Mouse (Mus musculus): Measurements from ENCODE around the gene Fuz. TPM values are rescaled to one million over a fixed set of nuclear protein-coding genes. Genes with fewer than 3 reads are reported as not detected.
A peak's percentile ranks its signal among the peaks of the same experiment; 100 is the strongest.

Fuz gene
- total RNA-seq, 2 experiments from 2014 or later: 1.3 to 4.3 TPM

GRCm38 (mm10) chr7:44884637-44885036 lies 11.2 kb upstream of the Fuz start:
- ATAC-seq (replicated peaks; ENCODE audit: low FRiP score, poor library complexity, severe bottlenecking): no peak

GRCm38 (mm10) chr7:44886964-44887363 lies 8.9 kb upstream of the Fuz start:
- no peak for ATAC-seq (replicated peaks; ENCODE audit: low FRiP score, poor library complexity, severe bottlenecking)

DNA sequence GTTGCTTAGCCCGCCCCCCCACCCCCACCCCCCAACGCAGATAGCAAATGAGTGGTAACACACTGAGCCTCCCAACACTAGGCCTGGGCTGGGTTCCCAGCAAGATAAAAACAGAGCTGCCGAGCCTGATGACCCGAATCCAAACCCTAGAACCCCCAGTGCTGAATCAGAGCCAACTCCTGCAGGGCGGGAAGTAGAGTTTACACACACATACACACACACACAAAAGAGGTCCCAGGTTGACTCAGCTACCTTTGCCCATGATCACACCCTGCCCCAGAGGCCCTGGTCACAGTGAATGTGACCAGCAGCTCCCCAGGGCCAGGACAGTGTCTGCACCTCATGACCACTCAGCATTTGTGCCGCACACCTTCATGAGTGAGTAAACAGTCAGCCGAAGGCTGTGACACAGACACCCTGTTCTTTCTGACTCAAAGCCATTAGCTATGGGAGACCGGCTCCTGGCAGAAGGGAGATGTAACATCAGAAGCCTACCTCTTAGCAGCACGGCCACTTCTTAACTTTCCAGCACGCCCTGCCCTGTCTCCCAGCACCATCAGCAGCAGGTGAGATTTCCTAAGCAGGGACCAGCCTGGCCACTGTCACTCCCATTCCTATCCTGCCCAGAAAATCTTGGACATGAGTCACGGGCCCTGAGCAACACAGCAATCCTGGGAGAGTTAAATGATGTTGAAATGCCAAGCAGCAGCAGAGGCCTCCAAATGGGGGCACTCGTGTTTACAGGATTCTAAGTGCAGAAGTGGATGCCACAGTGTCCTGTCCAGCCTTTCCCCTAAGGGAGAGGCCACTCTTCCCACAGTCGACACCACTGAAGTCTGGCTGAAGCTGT lies 7.4 kb upstream of the Fuz start:
- ATAC-seq (replicated peaks; ENCODE audit: low FRiP score, poor library complexity, severe bottlenecking): no peak

DNA sequence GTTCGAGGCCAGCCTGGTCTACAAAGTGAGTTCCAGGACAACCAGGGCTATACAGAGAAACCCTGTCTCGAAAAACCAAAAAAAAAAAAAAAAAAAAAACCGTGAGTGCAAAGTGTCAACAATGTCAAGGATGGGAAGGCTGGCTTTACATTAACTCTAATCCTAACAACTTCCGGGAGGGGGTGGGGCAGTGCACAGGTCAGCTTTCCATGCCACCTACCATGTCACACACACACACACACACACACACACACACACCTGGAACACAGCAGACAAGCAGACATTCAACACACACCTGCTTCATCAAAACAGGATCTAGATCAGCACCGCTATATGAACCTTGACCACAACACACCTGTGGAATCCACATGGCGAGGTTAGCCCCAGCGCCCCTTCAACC lies 5.7 kb upstream of the Fuz start:
- no peak for ATAC-seq (replicated peaks; ENCODE audit: low FRiP score, poor library complexity, severe bottlenecking)

- no peak for ATAC-seq (replicated peaks; ENCODE audit: low FRiP score, poor library complexity, severe bottlenecking)
Observed at GRCm38 (mm10) chr7:44890737-44891136, 5.1 kb upstream of the Fuz start.

DNA sequence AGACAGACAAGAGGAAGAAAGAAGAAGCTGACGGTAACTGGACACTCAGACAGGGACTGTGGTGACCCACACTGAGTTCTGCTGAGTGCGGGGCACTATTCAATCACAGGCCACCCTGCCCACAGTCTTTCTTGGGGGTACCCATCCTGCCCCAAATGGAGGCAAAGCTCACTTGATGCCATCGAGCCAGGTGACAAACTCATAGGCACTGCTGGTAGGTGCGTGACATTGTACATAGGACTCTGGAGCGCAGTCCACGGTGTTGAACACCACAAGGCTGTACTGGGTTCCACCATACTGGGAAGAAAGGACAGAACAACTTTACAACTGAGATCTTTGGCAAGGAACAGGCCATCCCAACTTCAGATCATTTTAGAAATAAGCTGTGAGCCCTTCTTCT lies 4.3 kb upstream of the Fuz start:
- ATAC-seq (replicated peaks; ENCODE audit: low FRiP score, poor library complexity, severe bottlenecking): 0 out of 2 replicates have a peak, but pooled peaks have one; percentile 32

GRCm38 (mm10) chr7:44892276-44892921 lies 3.5 kb upstream of the Fuz start, which contains the start of gene Med25:
Gene Med25 (minus strand): TSS chr7:44892712.
- ATAC-seq (replicated peaks; ENCODE audit: low FRiP score, poor library complexity, severe bottlenecking): peak; percentile 85

GRCm38 (mm10) chr7:44893197-44893596 lies 2.7 kb upstream of the Fuz start:
- ATAC-seq (replicated peaks; ENCODE audit: low FRiP score, poor library complexity, severe bottlenecking): no peak

- no peak for ATAC-seq (replicated peaks; ENCODE audit: low FRiP score, poor library complexity, severe bottlenecking)
Observed at GRCm38 (mm10) chr7:44894175-44894574, 1.7 kb upstream of the Fuz start.

DNA sequence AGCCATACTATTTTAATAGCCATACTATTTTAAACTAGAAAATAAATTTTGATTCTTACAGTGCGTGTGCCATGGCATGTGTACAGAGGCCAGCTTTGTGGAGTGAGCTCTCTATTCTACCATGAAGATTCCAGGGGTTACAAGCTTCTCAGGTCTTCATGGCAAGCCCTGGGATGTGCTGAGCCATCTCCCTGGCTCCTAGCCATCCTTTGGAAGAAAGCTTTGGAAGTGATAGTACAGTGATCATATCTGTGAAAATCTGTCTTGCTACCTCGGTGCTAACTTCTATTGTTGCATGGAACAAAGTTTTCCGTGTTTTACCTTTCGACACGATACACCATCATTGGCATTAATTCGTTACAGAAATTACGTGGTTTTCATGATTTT lies 680 bp upstream of the Fuz start:
- ATAC-seq (replicated peaks; ENCODE audit: low FRiP score, poor library complexity, severe bottlenecking): no peak

DNA sequence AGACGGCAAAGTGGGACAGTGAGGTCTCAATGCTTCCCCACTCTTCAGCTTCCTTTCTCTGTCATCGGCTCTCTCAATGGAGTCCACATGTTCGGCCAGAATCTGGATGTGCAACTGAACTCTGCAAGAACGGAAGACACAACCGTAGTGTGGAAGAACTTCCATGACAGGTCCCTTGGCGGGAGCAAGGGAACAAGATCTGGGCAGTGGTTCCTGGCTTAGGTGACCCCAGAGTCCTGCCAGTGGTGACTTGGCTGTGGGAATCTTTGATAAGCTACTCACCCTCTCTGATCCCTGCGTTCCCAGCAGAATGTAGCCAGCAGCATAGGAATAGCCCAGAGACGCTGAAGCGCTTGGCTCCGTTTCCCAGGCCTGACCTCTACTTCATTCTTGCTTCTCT lies 620 bp downstream of the Fuz start:
- no peak for ATAC-seq (replicated peaks; ENCODE audit: low FRiP score, poor library complexity, severe bottlenecking)

DNA sequence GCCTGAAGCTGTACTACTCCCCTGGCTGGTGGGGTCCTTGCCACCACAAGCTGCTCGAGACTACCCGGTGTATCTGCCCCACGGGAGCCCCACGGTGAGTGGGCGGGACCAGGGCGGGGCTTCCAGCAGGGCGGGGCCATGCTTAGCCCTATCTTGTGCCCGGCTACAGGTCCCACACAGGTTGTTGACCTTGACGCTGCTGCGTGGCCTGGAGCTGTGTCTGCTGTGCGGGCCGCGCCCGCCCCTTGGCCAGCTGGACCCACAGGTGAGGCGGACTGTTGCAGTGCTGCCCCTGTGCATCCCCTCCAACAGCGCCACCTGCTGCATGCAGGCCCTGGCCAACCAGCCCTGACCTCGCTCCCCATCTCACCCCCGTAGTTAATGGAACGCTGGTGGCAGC lies 2.7 kb downstream of the Fuz start:
- ATAC-seq (replicated peaks; ENCODE audit: low FRiP score, poor library complexity, severe bottlenecking): no peak

- ATAC-seq (replicated peaks; ENCODE audit: low FRiP score, poor library complexity, severe bottlenecking): no peak
Observed at GRCm38 (mm10) chr7:44900632-44901031, 4.8 kb downstream of the Fuz start.

GRCm38 (mm10) chr7:44901230-44901722 lies 5.4 kb downstream of the Fuz start:
- peak; percentile 65 for ATAC-seq (replicated peaks; ENCODE audit: low FRiP score, poor library complexity, severe bottlenecking)

DNA sequence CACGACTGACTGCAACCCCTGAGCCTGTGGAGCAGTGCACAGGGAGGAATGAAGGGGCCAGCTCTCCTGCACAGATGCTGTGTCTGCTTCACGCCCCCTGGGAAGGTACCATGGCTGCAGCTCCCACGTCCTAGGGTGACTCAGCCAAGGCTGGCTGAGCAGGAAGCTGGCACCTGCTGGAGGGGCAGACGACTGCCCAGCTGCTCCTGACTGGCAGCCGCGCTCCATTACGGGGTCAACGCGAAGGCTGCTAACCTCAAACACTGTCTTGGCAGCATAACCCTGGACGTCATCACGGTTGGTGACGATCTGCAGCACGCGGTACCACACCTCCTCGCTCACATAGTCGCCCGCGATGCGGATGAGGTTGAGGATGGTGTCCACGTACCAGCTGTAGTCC lies 9.6 kb downstream of the Fuz start:
- ATAC-seq (replicated peaks; ENCODE audit: low FRiP score, poor library complexity, severe bottlenecking): no peak

DNA sequence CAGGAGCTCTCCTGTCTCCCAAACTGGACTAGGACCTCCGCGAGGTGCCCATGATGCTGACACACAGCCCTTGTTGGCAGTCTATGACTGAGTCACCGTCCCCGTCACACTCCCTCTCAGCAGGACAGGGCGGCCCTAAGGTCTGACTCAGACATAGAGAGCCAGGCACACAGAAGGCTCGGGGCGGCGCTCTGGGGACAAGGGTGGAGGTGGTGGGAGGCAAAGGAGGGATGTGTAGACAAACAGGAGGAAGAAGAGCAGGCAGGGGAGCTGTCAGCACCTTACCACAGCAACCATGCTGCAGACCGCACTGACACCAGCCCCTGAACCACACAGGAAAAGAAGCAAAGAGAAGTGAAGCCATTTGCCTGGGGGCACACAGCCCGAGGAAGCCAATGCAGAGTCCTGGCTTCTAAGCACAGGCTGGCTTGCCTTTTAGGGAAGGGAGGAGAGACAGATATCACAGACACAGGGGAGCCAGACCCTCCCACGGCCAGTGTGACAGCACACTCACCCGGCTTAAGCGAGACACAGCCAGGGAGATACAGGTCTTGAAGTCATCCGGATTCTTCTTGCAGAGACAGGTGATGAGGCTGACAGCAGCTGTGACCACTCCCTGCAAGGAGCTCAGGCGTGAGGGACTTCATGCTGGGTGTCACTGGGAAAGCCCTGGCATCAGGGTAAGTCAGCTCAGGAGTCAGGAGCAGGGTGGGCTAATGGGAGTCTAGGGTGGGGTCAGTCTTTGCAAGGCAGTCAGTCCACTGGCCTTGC lies 13.0 kb downstream of the Fuz start:
- ATAC-seq (replicated peaks; ENCODE audit: low FRiP score, poor library complexity, severe bottlenecking): no peak

GRCm38 (mm10) chr7:44914396-44914795 lies 18.5 kb downstream of the Fuz start:
- ATAC-seq (replicated peaks; ENCODE audit: low FRiP score, poor library complexity, severe bottlenecking): no peak

DNA sequence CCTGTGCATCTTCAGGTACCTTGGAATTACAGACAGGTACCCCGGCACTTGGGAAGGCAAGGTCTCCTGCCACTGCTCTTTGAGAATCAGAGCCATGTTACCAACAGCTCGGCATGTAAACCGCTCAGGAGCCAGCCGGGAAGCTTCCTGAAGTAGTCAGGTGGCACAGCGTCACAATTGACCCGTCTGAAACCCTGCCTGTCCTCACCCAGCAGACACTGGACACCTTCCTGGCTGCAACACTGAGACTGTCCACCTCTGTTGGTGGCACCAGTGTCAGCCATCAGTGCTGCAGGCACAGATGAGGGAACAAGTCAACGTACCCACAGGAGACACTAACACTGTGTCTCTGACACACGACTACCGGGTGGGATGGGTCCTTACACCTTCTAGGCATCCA lies 19.4 kb downstream of the Fuz start:
- no peak for ATAC-seq (replicated peaks; ENCODE audit: low FRiP score, poor library complexity, severe bottlenecking)

DNA sequence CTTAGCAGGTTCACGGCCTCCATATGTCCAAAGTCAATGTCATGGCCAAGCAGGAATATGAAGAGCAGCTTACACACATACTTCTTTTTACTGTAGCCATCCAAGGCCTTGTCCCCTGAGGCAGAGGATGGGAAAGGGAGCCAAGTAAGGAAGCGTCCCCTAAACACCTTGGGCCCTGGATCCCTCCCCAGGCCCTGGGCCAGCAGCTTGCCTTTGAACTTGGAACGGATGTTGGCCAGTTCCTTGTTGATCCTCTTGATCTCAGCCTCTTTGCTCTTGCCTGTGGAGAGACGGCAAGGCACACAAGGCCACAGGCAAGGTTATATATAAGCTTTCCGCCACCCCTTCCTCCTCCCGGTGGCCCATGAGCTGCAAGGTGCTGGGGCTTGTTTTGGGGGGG lies 20.3 kb downstream of the Fuz start:
- no peak for ATAC-seq (replicated peaks; ENCODE audit: low FRiP score, poor library complexity, severe bottlenecking)

DNA sequence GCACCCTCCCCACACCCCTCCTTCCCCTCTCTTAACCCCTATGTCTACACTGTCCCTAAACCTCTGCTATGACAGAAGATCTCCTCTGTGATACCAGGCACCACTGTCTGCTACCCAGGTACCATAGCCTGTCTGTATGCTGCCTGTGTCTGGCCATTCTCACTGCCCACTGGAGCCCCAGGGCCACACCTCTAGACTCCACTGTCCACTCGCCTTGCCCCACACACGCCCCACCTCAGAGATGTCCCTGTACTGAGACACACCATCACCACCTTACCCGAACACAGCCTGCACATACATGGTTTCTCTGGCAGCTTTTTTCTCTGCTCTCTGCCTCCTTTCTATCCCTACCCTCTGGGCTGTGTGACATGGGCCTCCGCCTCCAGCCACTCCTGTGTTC lies 21.0 kb downstream of the Fuz start:
- no peak for ATAC-seq (replicated peaks; ENCODE audit: low FRiP score, poor library complexity, severe bottlenecking)

Measured in erythroblast, adult 5-6 weeks (primary cell).